Mouse (Mus musculus) limb, embryonic 12.5 days (tissue): ENCODE results near the gene Mcfd2. TPM values are rescaled to one million over a fixed set of nuclear protein-coding genes. Genes with fewer than 3 reads are reported as not detected.

Source experiments
- ATAC-seq: fragments of 200-750 bp; cut with Nextera tagmentation; 2 replicates; pipeline ENCODE4 v1.8.0; 2017; ENCODE audit warnings: low read depth, moderate TSS enrichment; ENCODE audit not compliant: insufficient number of reproducible peaks, insufficient read depth, low FRiP score, low TSS enrichment
- H3K27ac ChIP-seq: fragments of 300-500 bp; sonication (generic); 2 replicates; pipeline ENCODE4 v1.5.1; 2016; ENCODE audit warnings: mild to moderate bottlenecking, moderate library complexity
- H3K27me3 ChIP-seq: fragments of 300-500 bp; sonication (generic); 2 replicates; pipeline ENCODE4 v1.6.1; 2016; ENCODE audit warnings: mild to moderate bottlenecking, moderate library complexity
- H3K36me3 ChIP-seq: fragments of 300-500 bp; sonication (generic); 2 replicates; pipeline ENCODE4 v1.6.1; 2016; ENCODE audit warnings: mild to moderate bottlenecking, moderate library complexity
- H3K4me1 ChIP-seq: fragments of 300-500 bp; sonication (generic); replicated peaks from 2 replicates; pipeline ENCODE4 v1.6.1; 2016
- H3K4me2 ChIP-seq: fragments of 300-500 bp; sonication (generic); 2 replicates; pipeline ENCODE4 v1.6.1; 2016; ENCODE audit warnings: mild to moderate bottlenecking, moderate library complexity
- H3K4me3 ChIP-seq: fragments of 300-500 bp; sonication (generic); replicated peaks from 2 replicates; pipeline ENCODE4 v1.5.1; 2016; ENCODE audit warnings: mild to moderate bottlenecking
- H3K9ac ChIP-seq: fragments of 300-500 bp; sonication (generic); replicated peaks from 2 replicates; pipeline ENCODE4 v1.6.1; 2016; ENCODE audit warnings: mild to moderate bottlenecking, moderate library complexity
- H3K9me3 ChIP-seq: fragments of 300-500 bp; sonication (generic); 2 replicates; pipeline ENCODE4 v1.6.1; 2016; ENCODE audit warnings: mild to moderate bottlenecking, moderate library complexity
- WGBS: fragments of 180-500 bp; shearing (Covaris S2); methylation state at CpG from one replicate; pipeline ENCODE4 v1.1.7; 2016; 5-methylcytosine and 5-hydroxymethylcytosine counted together
- polyA plus RNA-seq: library from polyadenylated mRNA; unstranded; fragments of >200 nt; fragmentation: Nextera tagmentation; extraction: Ambion mirVana; gene quantifications from 2 replicates; pipeline ENCODE4 v1.2.1, GENCODE M21; 2016

Mcfd2 gene
- polyA plus RNA-seq, 1 experiment from 2014 or later = 67.2 TPM

GRCm38 (mm10) chr17:87288131-87288530 is 22.4 kb upstream of the Mcfd2 start:
- Histone ChIP-seq H3K4me2 (no peak overlapping the region), H3K36me3 (no peaks in the 10 kb centered on the region), H3K4me1 (peaks cover 21% of the 10 kb centered on the region), H3K4me3 (no peak overlapping the region), H3K27ac (no peak overlapping the region), H3K27me3 (peaks cover 52% of the 10 kb centered on the region), H3K9ac (0 out of 2 replicates have a peak overlapping the region, but pooled peaks have one; percentile 27), H3K9me3 (no peaks in the 10 kb centered on the region)
- WGBS = 30% methylated on average over 12 of the region's 12 CpGs
- ATAC-seq = no peak

- Histone ChIP-seq H3K9ac (no peak overlapping the region), H3K4me3 (no peak overlapping the region), H3K36me3 (no peaks in the 10 kb centered on the region), H3K4me2 (no peak overlapping the region), H3K9me3 (no peaks in the 10 kb centered on the region), H3K27ac (no peak overlapping the region), H3K27me3 (peaks cover 56% of the 10 kb centered on the region), H3K4me1 (peaks cover 21% of the 10 kb centered on the region)
- 64% methylated on average over 8 of the region's 8 CpGs for WGBS
- ATAC-seq = no peak
These were observed 21.6 kb upstream of the Mcfd2 start for GRCm38 (mm10) chr17:87287197-87287777.

- Histone ChIP-seq H3K9ac (no peak overlapping the region), H3K4me2 (no peak overlapping the region), H3K27ac (no peak overlapping the region), H3K36me3 (no peaks in the 10 kb centered on the region), H3K27me3 (peaks cover 56% of the 10 kb centered on the region), H3K4me1 (peaks cover 27% of the 10 kb centered on the region), H3K9me3 (no peaks in the 10 kb centered on the region), H3K4me3 (no peak overlapping the region)
- 66% methylated on average over 8 of the region's 8 CpGs for WGBS
- no peak for ATAC-seq
These were observed 20.9 kb upstream of the Mcfd2 start for GRCm38 (mm10) chr17:87286481-87287143.

- H3K27ac ChIP-seq = no peak overlapping the region
- peaks cover 33% of the 10 kb centered on the region for H3K4me1 ChIP-seq
- no peak overlapping the region for H3K4me2 ChIP-seq
- no peaks in the 10 kb centered on the region for H3K9me3 ChIP-seq
- H3K9ac ChIP-seq = no peak overlapping the region
- WGBS = 77% methylated on average over 23 of the region's 23 CpGs
- no peak for ATAC-seq
- H3K36me3 ChIP-seq = no peaks in the 10 kb centered on the region
- H3K27me3 ChIP-seq = peaks cover 59% of the 10 kb centered on the region
- H3K4me3 ChIP-seq = no peak overlapping the region
These were observed 20.2 kb upstream of the Mcfd2 start for GRCm38 (mm10) chr17:87285731-87286465.

- 59% methylated on average over 7 of the region's 7 CpGs for WGBS
- no peak for ATAC-seq
- Histone ChIP-seq H3K27me3 (peaks cover 66% of the 10 kb centered on the region), H3K9ac (no peak overlapping the region), H3K4me1 (peaks cover 33% of the 10 kb centered on the region), H3K4me3 (no peak overlapping the region), H3K36me3 (no peaks in the 10 kb centered on the region), H3K9me3 (no peaks in the 10 kb centered on the region), H3K4me2 (peak overlapping the region; percentile 99), H3K27ac (no peak overlapping the region)
These were observed 18.8 kb upstream of the Mcfd2 start for GRCm38 (mm10) chr17:87284482-87285040.

- ATAC-seq = no peak
- Histone ChIP-seq H3K36me3 (no peaks in the 10 kb centered on the region), H3K27ac (no peak overlapping the region), H3K27me3 (peaks cover 61% of the 10 kb centered on the region), H3K4me2 (peak overlapping the region; percentile 99), H3K9ac (no peak overlapping the region), H3K4me1 (peaks cover 33% of the 10 kb centered on the region), H3K9me3 (no peaks in the 10 kb centered on the region), H3K4me3 (peak overlapping the region; percentile 72)
- WGBS = 4% methylated on average over 21 of the region's 21 CpGs
These were observed 18.2 kb upstream of the Mcfd2 start for GRCm38 (mm10) chr17:87283755-87284481.

GRCm38 (mm10) chr17:87283055-87283754 is 17.5 kb upstream of the Mcfd2 start:
- H3K4me1 ChIP-seq = peaks cover 33% of the 10 kb centered on the region
- peak overlapping the region; percentile 99 for H3K4me2 ChIP-seq
- peak overlapping the region; percentile 92 for H3K27ac ChIP-seq
- peak overlapping the region; percentile 84 for H3K9ac ChIP-seq
- no peaks in the 10 kb centered on the region for H3K9me3 ChIP-seq
- peak; percentile 53 for ATAC-seq
- peaks cover 55% of the 10 kb centered on the region for H3K27me3 ChIP-seq
- H3K36me3 ChIP-seq = no peaks in the 10 kb centered on the region
- peak overlapping the region; percentile 72 for H3K4me3 ChIP-seq
- under 1% methylated on average over 56 of the region's 56 CpGs for WGBS

GRCm38 (mm10) chr17:87282706-87283053 is 16.9 kb upstream of the Mcfd2 start, which contains the start of gene Ttc7:
Ttc7 (plus strand) TSS chr17:87282886.
- H3K4me2 ChIP-seq = peak within 1 kb of the TSS; percentile 99
- ATAC-seq = peak; percentile 89
- no peaks in the 10 kb centered on the region for H3K36me3 ChIP-seq
- H3K9me3 ChIP-seq = no peaks in the 10 kb centered on the region
- H3K27me3 ChIP-seq = peaks cover 50% of the 10 kb centered on the region
- peak within 1 kb of the TSS; percentile 84 for H3K9ac ChIP-seq
- H3K4me3 ChIP-seq = peak within 1 kb of the TSS; percentile 72
- peaks cover 33% of the 10 kb centered on the region for H3K4me1 ChIP-seq
- H3K27ac ChIP-seq = peak within 1 kb of the TSS; percentile 92
- under 1% methylated on average over 37 of the region's 38 CpGs for WGBS

GRCm38 (mm10) chr17:87282007-87282705 is 16.4 kb upstream of the Mcfd2 start:
- peak overlapping the region; percentile 99 for H3K4me2 ChIP-seq
- ATAC-seq = peak; percentile 75
- peak overlapping the region; percentile 84 for H3K9ac ChIP-seq
- H3K9me3 ChIP-seq = no peaks in the 10 kb centered on the region
- H3K27me3 ChIP-seq = peaks cover 47% of the 10 kb centered on the region
- H3K4me3 ChIP-seq = peak overlapping the region; percentile 72
- under 1% methylated on average over 44 of the region's 44 CpGs for WGBS
- no peaks in the 10 kb centered on the region for H3K36me3 ChIP-seq
- H3K4me1 ChIP-seq = peaks cover 32% of the 10 kb centered on the region
- H3K27ac ChIP-seq = peak overlapping the region; percentile 92
